Mouse (Mus musculus): ENCODE data around the gene Qrfpr.

Gene Qrfpr

GRCm38 (mm10) chr3:36150537-36150933 lies 71.6 kb downstream of the Qrfpr start:
- no peak for DNase-seq

GRCm38 (mm10) chr3:36138996-36139395 lies 83.1 kb downstream of the Qrfpr start:
- no peak for DNase-seq

- no peak for DNase-seq
Observed at GRCm38 (mm10) chr3:36138171-36138660, 83.9 kb downstream of the Qrfpr start.

- no peak for DNase-seq
Observed at GRCm38 (mm10) chr3:36137560-36137959, 84.6 kb downstream of the Qrfpr start.

- DNase-seq: no peak
Observed at GRCm38 (mm10) chr3:36136152-36136551, 86.0 kb downstream of the Qrfpr start.
